Mouse (Mus musculus) embryo, embryonic 10.5 days (tissue): ENCODE results near the gene Klk1b3.
"Not testable (repeated sequence)": the region's sequence is repeated elsewhere in the genome, so short reads cannot be mapped to it uniquely, and the experiment has no call there.

Experiments
- DNase-seq: peaks from one replicate; pipeline ENCODE4 v3.0.0-alpha.2; 2015; ENCODE audit warnings: low spot score

Gene Klk1b3

DNA sequence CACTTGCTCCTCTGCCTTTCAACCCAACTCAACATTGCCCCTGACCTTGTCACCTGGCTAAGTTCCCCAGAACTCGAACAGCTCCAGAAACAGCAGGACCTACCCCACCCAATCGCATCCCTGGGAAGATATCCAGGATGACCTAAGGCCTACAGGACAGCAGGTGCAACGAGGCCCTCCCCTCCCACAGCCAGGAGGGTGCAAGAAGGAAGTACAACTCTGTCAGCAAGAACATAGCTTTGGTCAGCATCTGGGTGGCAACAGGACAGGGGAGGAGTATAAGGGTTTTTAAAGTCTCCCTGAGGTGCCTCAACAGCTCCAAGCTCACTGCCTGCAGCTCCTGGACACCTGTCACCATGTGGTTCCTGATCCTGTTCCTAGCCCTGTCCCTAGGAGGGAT is at the start of gene Klk1b3:
Gene Klk1b3 (plus strand): TSS at position 301 of the 400 bp plus-strand sequence.
- DNase-seq = no peak

- DNase-seq = no peak
These were observed 18.5 kb upstream of the Klk1b3 start for GRCm38 (mm10) chr7:44179299-44180045.

DNA sequence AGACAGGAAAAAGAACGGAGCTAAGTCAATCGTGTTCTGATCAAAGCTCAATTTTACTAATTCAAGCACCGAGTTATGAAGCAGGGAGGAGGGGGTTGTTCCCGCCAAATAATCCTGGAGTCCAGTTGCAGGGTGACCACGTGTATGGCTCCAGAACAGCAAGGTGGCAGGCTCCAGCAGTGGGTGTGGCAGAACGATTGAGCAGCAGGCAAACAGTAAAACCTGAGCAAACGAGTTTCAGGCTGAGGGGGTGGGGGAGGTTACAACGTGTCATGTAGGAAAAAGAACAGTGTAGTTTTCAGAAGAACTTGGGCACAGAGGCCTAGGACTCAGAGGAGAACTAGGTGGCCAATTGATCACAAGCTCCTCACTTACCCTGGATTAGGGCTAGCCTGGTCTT is 11.5 kb upstream of the Klk1b3 start:
- not testable (repeated sequence) for DNase-seq

DNA sequence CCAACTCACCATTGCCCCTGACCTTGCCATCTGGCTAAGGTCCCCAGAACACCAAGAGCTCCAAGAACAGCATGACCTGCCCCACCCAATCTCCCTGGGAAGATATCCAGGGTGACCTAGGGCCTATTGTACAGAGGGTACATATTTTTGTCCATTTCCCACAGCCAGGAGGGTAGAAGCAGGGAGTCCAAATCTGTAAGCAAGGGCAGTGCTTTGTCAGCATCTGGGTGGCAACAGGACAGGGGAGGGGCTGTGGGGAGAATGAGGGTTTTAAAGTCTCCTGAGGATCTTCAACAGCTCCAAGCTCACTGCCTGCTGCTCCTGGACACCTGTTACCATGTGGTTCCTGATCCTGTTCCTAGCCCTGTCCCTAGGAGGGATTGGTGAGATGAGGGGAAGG is 10.1 kb upstream of the Klk1b3 start, which contains the start of gene Klk1b24:
Gene Klk1b24 (plus strand): TSS at position 301 of the 400 bp plus-strand sequence.
- not testable (repeated sequence) for DNase-seq

DNA sequence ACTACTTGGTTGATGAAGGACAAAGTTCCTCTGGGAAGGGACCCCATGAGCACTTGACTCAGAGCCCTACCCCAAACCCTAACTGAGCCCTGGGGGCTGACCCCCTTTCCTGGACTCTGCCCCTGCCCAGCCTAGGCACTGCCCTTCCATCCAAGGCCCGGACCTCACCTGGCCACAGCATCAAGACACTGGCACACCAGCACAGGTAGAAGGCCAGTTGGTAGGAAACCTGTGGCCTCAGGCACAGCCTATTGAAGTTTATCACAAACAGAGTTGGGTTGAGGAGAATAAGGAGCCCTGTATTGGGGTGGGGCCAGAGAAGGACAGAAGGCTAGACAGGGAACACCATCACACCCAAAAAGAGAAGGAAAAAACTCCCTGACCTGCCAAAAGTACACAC is 4.5 kb upstream of the Klk1b3 start:
- not testable (repeated sequence) for DNase-seq

DNA sequence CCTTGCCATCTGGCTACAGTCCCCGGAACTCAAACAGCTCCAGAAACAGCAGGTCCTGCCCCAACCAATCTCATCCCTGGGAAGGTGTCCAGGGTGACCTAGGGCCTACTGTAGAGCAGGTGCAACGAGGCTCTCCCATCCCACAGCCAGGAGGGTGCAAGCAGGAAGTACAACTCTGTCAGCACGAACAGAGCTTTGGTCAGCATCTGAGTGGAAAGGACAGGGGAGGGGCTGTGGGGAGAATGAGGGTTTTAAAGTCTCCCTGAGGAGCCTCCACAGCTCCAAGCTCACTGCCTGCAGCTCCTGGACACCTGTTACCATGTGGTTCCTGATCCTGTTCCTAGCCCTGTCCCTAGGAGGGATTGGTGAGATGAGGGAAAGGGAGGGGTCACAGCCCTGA is 9.1 kb downstream of the Klk1b3 start, which contains the start of gene Klk1b4:
Gene Klk1b4 (plus strand): TSS at position 301 of the 400 bp plus-strand sequence.
- DNase-seq = not testable (repeated sequence)

DNA sequence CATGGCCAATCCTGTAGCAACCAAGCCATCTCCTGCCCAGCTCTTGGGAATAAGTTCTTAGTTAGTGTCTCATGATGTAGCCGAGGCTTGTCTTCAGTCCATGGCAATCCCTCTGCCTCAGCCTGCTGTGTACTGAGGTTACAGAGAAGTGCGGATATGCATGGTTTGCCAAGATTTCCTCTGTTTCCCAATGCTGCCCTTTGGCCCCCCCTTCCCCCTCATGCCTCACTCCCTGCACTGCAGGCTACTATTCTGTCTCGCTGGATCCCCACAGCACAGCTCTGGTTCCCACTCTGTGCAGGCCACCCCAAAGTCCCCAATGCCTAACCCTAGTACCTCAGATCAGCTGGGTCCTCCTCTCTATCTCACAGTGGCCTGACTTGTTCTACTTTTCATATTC is 10.3 kb downstream of the Klk1b3 start:
- DNase-seq = no peak

GRCm38 (mm10) chr7:44215645-44216044 is 17.7 kb downstream of the Klk1b3 start, which contains the start of gene Klk1b5:
Klk1b5 (plus strand) TSS chr7:44215945.
- no peak for DNase-seq

DNA sequence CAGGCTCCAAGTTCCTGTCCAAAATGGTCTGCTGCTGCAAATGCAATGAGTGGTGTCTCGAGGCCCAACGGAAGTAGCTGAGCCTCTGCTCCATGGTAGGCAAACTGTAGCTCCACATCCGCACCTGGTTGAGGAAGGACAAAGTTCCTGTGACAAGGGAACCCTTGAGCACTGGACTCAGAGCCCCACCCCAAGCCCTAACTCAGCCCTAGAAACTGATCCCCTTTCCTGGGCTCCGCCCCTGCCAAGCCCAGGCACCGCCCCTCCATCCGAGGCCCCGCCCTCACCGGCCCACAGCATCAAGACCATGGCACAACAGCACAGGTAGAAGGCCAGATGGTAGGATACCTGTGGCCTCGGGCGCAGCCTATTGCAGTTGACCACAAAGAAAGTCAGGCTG is 23.6 kb downstream of the Klk1b3 start:
- not testable (repeated sequence) for DNase-seq

DNA sequence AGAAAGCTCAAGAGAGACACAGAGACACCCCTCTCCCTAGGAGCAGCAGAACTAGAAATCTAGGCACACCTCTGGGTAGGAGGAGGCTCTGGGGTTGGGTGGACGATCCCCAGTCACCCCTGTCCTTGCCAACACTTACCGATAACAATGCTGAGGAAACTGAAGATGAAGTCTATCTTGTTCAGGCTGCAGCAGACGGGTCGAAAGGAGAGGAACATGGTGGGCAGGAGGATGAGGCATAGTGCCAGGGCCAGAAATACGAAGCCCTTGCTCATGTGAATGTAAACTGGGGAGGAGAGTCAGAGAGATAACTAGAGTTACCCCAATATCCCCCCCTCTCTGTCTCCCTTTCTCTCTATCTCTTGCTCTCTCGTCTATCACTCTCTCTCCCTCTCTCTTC is 24.3 kb downstream of the Klk1b3 start:
- not testable (repeated sequence) for DNase-seq

- no peak for DNase-seq
These were observed 27.1 kb downstream of the Klk1b3 start, which contains the start of gene Klk1 for GRCm38 (mm10) chr7:44225076-44225475. Klk1 (plus strand) TSS chr7:44225360.

- DNase-seq = no peak
These were observed 37.9 kb downstream of the Klk1b3 start, which contains the start of gene Gm36864 for GRCm38 (mm10) chr7:44235909-44236308. Gm36864 (plus strand) TSS chr7:44236177.

DNA sequence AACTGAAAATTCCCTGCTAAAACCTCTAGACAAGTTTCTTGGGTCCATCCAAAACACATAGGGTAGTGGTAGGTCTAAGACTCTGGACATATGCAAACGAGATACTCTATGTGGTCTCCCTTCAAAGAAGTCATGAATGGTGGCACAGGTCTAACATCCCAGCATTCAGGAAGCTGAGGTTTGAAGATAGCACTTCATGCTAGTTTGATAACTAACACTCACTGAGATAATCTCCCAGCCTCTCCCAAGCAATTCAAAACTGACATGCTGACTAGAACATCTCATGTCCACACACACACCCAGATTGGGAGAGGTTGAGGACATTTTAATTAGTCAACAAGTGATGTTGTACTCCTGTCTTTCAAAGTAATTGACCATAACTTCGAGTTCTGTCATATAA is 41.9 kb downstream of the Klk1b3 start:
- DNase-seq = no peak

DNA sequence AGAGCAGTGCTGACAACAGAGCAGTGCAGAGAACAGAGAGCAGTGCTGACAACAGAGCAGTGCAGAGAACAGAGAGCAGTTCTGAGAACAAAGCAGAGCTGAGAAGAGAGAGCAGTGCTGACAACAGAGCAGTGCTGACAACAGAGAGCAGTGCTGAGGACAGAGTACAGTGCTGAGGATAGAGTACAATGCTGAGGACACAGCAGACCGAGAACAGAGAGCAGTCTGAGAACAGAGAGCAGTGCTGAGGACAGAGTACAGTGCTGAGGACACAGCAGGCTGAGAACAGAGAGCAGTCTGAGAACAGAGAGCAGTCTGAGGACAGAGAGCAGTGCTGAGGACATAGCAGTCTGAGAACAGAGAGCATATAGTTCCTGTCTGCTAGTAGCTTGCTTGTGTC is 42.7 kb downstream of the Klk1b3 start:
- no peak for DNase-seq

GRCm38 (mm10) chr7:44241163-44241562 is 43.2 kb downstream of the Klk1b3 start:
- no peak for DNase-seq

GRCm38 (mm10) chr7:44244080-44244479 is 46.1 kb downstream of the Klk1b3 start:
- no peak for DNase-seq

DNA sequence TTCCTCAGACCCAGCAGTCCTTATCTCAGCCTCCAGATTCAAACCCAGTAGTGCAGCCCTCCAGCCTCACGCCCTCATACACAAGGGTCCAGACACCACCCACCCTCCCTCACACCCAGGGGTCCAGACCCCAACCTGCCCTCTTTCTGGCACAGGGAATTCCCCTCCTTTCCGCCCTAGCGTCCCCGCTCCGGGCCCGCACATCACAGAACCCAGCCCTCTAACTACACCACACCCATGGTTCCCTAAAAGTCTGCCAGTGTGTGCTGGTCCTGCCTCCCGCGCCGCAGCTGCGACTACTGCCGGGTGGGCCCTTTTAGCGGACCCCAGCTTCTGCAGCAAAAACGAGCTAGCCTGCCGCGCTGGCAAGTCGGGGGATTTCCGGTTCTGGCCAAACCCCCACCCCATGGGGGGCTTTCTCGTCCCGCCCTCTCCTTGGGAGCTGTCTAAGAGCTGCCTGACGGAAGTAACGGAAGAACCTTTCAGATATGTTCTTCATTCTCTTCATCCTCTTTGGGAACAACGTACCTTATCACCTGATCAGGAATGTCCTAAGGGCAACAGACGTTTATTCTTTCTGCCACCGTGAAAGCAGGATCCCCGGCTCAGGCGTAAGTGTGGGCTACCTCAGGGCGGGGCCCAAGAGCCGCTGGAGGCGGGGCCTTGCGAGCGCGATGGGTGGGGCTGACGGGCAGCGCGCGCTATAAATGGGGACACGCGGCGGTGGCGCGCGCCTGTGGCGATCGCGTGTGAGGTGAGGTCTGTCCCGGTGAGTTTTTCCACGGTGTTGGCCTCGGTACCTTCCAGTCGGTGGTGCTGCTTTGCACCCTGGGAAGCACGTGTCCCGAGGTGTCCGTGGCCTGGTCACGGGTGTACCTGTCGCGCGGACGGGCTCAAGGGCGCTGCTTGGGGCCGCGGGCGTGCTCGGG is 48.3 kb downstream of the Klk1b3 start, which contains the start of the genes 1700028J19Rik and 2410002F23Rik:
Gene 1700028J19Rik (minus strand): TSS at position 641 of the 929 bp plus-strand sequence.
Gene 2410002F23Rik (plus strand): TSS at position 668 of the 929 bp plus-strand sequence.
- peak; percentile 95 for DNase-seq

DNA sequence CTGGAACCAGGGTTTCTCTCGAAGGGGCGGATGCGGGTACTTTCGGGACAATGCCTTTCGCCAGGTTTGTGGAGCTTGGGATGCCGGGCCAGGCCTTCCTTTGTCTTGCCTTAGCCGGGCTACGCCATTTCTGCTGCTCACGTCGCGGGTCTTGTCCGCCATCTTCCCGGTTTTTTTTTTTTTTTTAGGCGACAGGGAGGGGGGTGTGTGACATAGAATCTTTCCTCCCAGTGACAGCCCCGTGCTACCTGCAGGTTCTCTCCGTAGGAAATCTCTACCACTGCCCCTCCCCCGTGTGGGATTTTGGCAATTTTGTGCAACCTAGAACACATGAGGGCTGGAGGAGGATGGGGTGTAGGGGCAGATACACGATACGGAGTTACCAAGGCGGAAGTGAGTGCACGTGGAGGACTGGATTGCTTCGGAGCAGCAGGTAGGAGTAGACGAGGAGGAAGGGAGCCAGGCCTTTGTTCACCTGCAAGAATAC is 49.0 kb downstream of the Klk1b3 start:
- peak; percentile 69 for DNase-seq

- no peak for DNase-seq
These were observed 50.0 kb downstream of the Klk1b3 start for GRCm38 (mm10) chr7:44247971-44248370.

DNA sequence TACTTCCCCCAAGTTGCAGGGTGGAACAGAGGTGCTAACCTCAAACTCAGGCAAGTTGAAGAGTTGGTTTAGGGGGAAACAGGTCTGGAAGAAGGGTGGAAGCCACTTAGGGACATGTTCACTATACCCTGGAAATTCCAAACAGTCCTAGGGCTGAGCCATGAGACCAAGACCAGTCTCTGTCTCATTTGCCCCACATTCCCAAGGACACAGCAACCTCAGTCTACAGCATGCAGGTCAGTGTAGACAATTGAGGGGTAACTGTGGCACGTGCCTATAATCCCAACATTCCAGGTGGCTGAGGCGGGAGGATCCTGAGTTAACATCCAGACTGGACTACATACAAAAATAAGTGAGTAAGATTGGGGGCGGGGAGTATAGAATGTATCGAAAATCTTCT is 51.3 kb downstream of the Klk1b3 start:
- DNase-seq = no peak

- not testable (repeated sequence) for DNase-seq
These were observed 52.8 kb downstream of the Klk1b3 start for GRCm38 (mm10) chr7:44250732-44251275.
